ENCODE assay signal across 35 mouse cellular contexts in the genomic region with DNA sequence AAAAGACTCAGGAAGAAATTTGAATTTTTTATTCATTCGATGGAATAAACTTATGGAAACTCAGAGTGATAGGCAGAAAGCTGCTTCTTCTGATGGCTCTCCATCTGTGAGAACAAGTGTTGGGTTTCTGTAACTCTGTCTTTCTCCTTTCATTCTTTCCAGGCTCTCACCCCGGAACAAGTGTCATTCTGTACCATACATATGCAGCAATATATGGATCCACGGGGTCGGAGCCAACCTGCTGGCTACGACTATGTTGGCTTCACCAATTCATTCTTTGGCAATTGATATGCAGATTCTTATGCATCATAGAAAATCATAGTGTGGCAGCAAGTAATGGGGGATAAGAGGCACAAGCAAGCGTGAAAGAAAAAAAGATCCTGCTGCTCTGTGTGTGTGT. TPM values are rescaled to one million over a fixed set of nuclear protein-coding genes. Genes with fewer than 3 reads are reported as not detected.
A peak's percentile ranks its signal among the peaks of the same experiment; 100 is the strongest.
DNase-seq lines count a peak whose midpoint lies in the region; ATAC-seq lines count a peak whose summit lies in the region.
"Had no signal": no experiment of that assay in that cellular context is flagged by ENCODE, and none has a peak within 500 bp of the region (broad histone marks: within the 10 kb centered on the region; RNA-seq: fewer than 3 reads in every experiment).

No protein-coding gene starts in this region.

- no peaks in the 10 kb centered on the region for H3K27me3 ChIP-seq in forebrain, embryonic 13.5 days
- H3K27me3 ChIP-seq in forebrain, embryonic 12.5 days, result no peaks in the 10 kb centered on the region
- no peaks in the 10 kb centered on the region for H3K27me3 ChIP-seq in forebrain, embryonic 16.5 days (replicated peaks; ENCODE audit: control insufficient read depth, insufficient read depth, low read length)
- H3K27me3 ChIP-seq: CH12.LX; embryonic facial prominence, embryonic 13.5 days; heart, embryonic 13.5 days; Patski had no signal

- H3K4me2 ChIP-seq in forebrain, embryonic 13.5 days, result no peak overlapping the region
- no peak overlapping the region for H3K4me2 ChIP-seq in forebrain, embryonic 12.5 days
- H3K4me2 ChIP-seq in forebrain, embryonic 16.5 days (ENCODE audit: low read length), result no peak overlapping the region
- H3K4me2 ChIP-seq: embryonic facial prominence, embryonic 13.5 days; heart, embryonic 13.5 days; hindbrain, embryonic 14.5 days had no signal

- no peak overlapping the region for H3K9ac ChIP-seq in forebrain, embryonic 13.5 days
- H3K9ac ChIP-seq in forebrain, embryonic 12.5 days, result no peak overlapping the region
- H3K9ac ChIP-seq in forebrain, embryonic 16.5 days (replicated peaks; ENCODE audit: low read depth, low read length), result no peak overlapping the region
- H3K9ac ChIP-seq: embryonic facial prominence, embryonic 13.5 days; heart, embryonic 13.5 days; hindbrain, embryonic 14.5 days had no signal

- no peaks in the 10 kb centered on the region for H3K4me1 ChIP-seq in forebrain, embryonic 13.5 days
- H3K4me1 ChIP-seq in forebrain, embryonic 12.5 days, result no peaks in the 10 kb centered on the region
- H3K4me1 ChIP-seq in forebrain, embryonic 16.5 days (replicated peaks; ENCODE audit: control insufficient read depth, insufficient read depth, low read length), result no peaks in the 10 kb centered on the region
- H3K4me1 ChIP-seq: embryonic facial prominence, embryonic 10.5 days; embryonic facial prominence, embryonic 13.5 days; heart, embryonic 13.5 days had no signal

- H3K27ac ChIP-seq in forebrain, embryonic 13.5 days, result no peak overlapping the region
- H3K27ac ChIP-seq in forebrain, embryonic 12.5 days, result no peak overlapping the region
- H3K27ac ChIP-seq in forebrain, embryonic 16.5 days (ENCODE audit: low read length), result no peak overlapping the region
- H3K27ac ChIP-seq: embryonic facial prominence, embryonic 10.5 days; embryonic facial prominence, embryonic 13.5 days; gastrocnemius, adult 2 months; heart, embryonic 13.5 days; hindbrain, embryonic 14.5 days; hindbrain, postnatal 0 days had no signal

- H3K36me3 ChIP-seq in forebrain, embryonic 13.5 days (ENCODE audit: poor library complexity, severe bottlenecking), result no peaks in the 10 kb centered on the region
- H3K36me3 ChIP-seq in forebrain, embryonic 12.5 days (replicated peaks), result no peaks in the 10 kb centered on the region
- H3K36me3 ChIP-seq in forebrain, embryonic 16.5 days (ENCODE audit: control insufficient read depth, insufficient read depth), result no peaks in the 10 kb centered on the region
- H3K36me3 ChIP-seq: embryonic facial prominence, embryonic 10.5 days; embryonic facial prominence, embryonic 13.5 days; heart, embryonic 13.5 days had no signal

- no peak overlapping the region for H3K4me3 ChIP-seq in forebrain, embryonic 13.5 days
- H3K4me3 ChIP-seq in forebrain, embryonic 12.5 days (replicated peaks), result no peak overlapping the region
- no peak overlapping the region for H3K4me3 ChIP-seq in forebrain, embryonic 16.5 days (replicated peaks; ENCODE audit: low read length)
- H3K4me3 ChIP-seq: embryonic facial prominence, embryonic 10.5 days; embryonic facial prominence, embryonic 13.5 days; erythroblast, embryonic 14.5 days; gastrocnemius, adult 2 months; heart, embryonic 13.5 days had no signal

- ATAC-seq in forebrain, embryonic 13.5 days, result peak; percentile 48; the same call in 1 of the 2 replicates
- no peak for ATAC-seq in forebrain, embryonic 12.5 days (ENCODE audit: low FRiP score)
- peak; percentile 65 for ATAC-seq in forebrain, embryonic 16.5 days
- ATAC-seq: hindbrain, postnatal 0 days; inflammation-experienced regulatory T-cells, adult 6 months; intestine, embryonic 16.5 days; Patski had no signal

- no peaks in the 10 kb centered on the region for H3K9me3 ChIP-seq in forebrain, embryonic 13.5 days (replicated peaks)
- H3K9me3 ChIP-seq in forebrain, embryonic 12.5 days, result no peaks in the 10 kb centered on the region
- H3K9me3 ChIP-seq in forebrain, embryonic 16.5 days (ENCODE audit: control insufficient read depth, low read length), result no peaks in the 10 kb centered on the region
- H3K9me3 ChIP-seq: embryonic facial prominence, embryonic 10.5 days; embryonic facial prominence, embryonic 13.5 days; G1E; heart, embryonic 13.5 days had no signal

- WGBS in forebrain, embryonic 13.5 days, result 78% methylated on average over 6 of the region's 6 CpGs
- WGBS in forebrain, embryonic 12.5 days, result 87% methylated on average over 6 of the region's 6 CpGs
- 68% methylated on average over 6 of the region's 6 CpGs for WGBS in forebrain, embryonic 16.5 days

- DNase-seq in brain, embryonic 18.5 days (ENCODE audit: low read depth, low spot score), result peak; percentile 26
- DNase-seq in spleen, adult 18-20 months, result no peak
- DNase-seq in right cerebral cortex, adult 2 months (ENCODE audit: low spot score in 2 of 2), result no peak
- DNase-seq: adrenal gland, postnatal 10 days; adrenal gland, postnatal 36 days; B cell, adult 2 months; cerebellum, adult 11-12 months; cerebellum, adult 8-10 months; cerebellum, postnatal 10 days; cerebellum, postnatal 36 days; embryo, embryonic 11 days; gastrocnemius, adult 2 months; gastrocnemius, postnatal 14 days; heart, adult 18-20 months; heart, postnatal 14 days; heart, postnatal 4 days; kidney, adult 18-20 months had no signal

RNA-seq across cellular contexts. Expression of a gene that starts 4.7 kb away (rescaled TPM):
- not detected in 2 replicates for polyA plus RNA-seq in forebrain, embryonic 13.5 days (2015; fragmentation: Nextera tagmentation; extraction: Ambion mirVana)
- polyA plus RNA-seq in forebrain, embryonic 12.5 days (2016; fragmentation: Nextera tagmentation; extraction: Ambion mirVana), result not detected in 2 replicates
- polyA plus RNA-seq in forebrain, embryonic 16.5 days (2015; fragmentation: Nextera tagmentation; extraction: Ambion mirVana), result not detected in 2 replicates
- polyA plus RNA-seq: cortical plate, adult 2 months; embryonic facial prominence, embryonic 10.5 days; embryonic facial prominence, embryonic 13.5 days; erythroblast, embryonic 14.5 days; frontal cortex, adult 2 months; G1E; heart, embryonic 13.5 days; heart, embryonic 16.5 days; hindbrain, embryonic 11.5 days; hindbrain, embryonic 14.5 days; hindbrain, postnatal 0 days; inflammation-experienced regulatory T-cells, adult 6 months; intestine, embryonic 16.5 days; Patski had no signal
